Mouse (Mus musculus) fat pad, adult 2 months (tissue): Measurements from ENCODE around the gene Olfr523.

Experiments used
- DNase-seq: peaks from one replicate; pipeline ENCODE4 v3.0.0-alpha.2; 2011; ENCODE audit warnings: low read depth, low spot score; ENCODE audit errors: extremely low read depth

Gene Olfr523

DNA sequence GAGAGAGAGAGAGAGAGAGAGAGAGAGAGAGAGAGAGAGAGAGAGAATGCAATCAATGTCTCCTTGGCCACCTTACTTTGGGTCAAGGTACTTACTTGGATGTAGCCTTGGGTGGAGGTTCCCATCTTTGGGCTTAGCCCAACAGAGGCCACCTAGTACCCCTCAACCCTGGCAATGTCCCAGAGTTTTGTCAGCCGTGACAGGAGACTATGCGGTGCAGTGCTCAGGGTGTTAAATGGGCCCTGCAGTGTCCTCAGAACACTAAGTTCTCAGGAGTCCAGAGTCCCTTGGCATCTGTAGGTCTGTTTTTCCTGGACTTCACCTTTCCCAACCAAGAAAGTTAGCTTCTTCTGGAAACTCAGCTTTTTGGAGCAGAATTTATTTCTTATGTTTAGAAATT, 6.2 kb downstream of the Olfr523 start:
- no peak for DNase-seq

DNA sequence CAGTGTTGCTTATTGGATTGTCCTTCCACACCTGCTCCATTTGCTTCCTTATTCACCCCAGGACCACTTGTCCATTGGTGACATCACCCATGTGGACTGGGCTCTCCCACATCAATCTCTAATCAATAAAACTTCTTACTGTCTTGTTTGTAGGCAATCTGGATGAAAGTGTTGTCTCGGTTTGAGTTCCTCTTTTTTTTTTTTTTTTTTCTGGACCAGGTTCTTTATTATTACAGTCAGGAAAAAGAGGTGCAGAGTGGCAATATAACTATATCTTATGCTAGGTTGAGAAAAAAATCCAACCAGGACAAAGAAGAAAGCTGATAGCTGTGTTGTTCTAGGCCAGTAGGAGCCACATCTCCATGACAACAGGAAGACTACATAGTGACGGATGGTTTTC, 7.7 kb downstream of the Olfr523 start:
- no peak for DNase-seq

DNA sequence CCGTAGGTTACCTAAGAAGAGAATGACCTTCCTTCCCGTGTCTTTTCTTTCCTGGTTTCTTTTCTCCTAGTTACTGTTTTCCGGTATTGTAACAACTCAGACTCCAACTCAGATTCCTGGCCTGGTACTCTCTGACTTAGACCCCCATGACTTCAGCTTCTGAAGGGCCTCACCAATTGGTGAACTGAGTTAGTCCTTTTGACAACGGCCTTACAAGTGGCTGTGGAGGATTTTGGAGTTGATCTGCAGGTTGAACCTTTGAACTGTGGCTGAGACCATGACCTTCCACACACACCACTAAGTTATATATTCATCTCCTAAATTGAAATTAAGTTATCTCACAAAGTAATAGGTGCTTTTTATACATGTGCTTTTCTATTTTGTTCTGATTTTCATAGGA, 11.2 kb downstream of the Olfr523 start:
- no peak for DNase-seq

DNA sequence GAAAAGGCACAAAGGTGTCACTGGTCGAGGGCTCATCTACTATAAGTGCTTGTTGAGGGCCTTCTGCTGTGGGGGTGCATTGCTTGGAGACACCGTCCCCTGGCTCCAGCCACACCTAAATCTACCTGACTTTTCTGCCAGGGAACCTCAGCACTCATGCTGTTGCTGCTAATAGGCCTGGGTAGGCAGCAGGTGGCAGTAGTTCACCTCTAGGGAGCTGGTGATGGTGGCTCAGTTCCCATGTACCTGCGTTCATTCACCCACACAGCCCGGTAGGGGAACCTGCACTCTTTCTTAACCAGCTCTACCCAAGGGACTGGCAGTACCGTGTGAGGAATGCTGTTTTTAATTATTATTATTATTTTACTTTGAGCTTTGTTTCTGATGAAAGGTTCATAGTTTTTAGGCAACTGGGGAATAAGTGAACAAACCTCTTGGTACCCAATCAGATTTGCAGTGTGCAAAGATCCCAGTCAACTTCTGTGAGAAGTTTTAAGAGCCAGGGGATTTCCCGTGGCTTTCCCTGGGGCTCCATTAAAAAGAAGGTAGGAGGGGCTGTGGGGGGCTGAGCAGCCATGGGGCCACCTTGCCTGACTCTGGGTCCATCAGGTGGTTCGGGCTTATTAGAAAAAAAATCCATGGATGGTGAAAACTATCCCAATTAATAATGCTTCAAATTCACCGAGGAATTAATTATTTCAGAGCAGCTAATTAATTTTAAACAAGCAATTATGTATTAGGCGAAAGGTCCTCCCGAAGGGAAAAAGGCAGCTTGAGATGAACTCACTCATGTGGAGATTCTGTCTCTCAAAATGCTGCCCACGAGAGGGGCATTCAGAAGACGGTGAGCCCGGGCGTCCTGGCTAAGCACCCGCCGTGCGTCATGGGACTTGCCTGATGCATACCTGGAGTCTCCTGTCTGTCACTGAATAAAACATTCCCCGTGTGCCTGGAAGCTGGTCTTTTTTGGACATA, 13.9 kb downstream of the Olfr523 start:
- DNase-seq: peak; percentile 19

DNA sequence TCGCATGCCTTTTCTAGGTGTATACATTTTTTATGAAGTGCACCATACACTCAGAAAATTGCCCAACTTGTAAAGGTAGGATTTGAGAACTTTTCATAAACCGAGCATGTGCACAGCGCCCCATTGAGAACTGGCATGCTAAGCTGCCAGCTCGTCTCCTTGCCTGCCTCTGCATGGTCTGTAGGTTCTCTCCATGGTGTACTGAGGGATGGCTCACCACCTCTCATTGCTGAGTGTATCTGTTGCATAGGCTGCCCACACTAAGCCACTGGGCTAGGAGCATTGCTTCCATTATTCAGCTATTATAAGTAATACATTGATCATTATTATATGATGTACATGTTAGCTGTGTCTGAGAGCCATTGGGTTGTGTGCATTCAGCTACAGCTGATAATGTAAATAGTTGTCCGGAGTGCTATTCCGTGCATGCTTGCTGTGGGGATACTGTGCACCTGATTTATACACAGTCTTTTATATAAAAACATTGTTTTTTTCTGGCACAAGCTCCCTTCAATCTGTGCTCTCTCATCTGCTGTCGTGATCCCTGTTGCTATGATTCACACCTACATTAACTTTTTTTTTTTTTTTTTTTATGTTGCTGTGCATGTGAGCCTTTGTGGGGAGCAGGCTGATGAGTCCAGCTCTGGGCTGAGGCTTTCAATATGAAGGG, 14.8 kb downstream of the Olfr523 start:
- DNase-seq: no peak

DNA sequence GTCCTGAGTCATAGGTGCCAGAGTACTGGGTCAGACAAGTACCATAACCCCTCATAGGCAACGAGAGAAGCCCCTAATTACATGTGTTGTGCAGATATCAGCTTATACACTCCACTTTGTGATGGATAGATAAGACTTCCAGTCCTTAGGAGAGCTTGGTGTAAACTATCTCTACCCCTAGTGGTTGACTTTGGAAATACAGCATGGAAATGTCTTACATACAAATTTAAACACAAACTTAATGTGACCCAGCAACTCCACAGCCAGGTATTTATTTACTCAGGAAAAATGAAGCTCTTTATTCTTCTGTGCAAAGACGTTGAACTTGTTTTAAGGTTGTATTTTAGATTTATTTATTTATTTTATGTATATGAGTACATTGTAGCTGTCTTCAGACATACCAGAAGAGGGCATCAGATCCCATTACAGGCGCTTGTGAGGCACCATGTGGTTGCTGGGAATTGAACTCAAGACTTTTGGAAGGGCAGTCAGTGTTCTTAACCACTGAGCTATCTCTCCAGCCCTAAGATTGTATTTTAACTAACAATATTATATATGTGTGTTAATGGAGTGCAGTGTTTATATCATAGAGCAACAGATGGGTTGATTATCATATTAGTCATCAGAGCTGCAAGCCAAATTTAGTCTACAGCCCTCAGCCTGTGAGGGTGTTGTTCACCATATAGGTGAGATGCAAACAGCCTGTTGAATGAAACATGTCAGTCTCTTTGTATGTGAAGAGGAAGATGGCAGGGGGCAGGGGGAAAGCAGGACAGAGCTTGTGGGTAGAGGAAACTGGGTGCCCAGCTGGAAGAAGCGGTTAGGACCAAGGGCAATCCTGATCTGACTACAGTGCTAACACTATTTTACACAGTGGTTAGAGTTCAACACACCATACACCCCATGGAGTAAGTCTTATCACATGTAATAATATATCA, 15.6 kb downstream of the Olfr523 start:
- DNase-seq: no peak

DNA sequence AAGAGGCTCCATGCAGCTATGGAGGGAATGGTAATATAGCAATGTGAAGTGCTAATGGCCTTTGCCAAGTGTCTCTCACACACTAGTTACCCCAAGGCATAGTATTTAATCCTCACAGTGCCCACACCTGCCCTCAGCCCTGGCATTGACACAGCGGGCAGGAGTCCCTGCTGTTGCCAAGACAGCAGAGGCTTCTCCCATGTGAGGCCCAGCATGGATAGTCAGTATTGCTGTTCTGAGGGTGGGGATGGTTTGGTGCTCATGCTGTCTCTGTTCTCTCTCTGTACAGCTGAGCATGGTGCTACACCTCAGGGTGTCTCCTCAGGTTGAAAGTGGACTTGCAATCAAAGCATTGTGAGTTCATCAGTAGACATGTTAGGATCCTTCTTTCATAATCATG, 17.4 kb downstream of the Olfr523 start:
- DNase-seq: no peak

DNA sequence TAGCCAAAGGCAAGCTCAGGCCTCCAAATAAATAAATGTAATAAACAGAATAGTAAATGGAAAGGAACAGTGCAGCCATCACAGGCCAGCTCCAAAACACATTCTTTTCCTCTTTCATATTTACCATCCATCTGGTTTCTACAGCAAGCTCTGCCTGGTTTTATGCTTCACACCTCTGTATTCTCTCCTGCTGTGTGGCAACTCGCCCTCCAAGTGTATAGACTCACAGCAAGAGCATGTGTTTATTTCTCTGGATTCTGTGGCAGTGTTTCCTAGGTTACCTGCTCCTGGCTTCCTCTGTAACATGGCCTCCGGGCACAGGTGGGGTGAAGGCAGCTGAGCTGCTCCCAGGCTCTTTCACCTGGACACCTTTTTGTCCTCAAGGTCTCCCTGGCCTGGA, 19.4 kb downstream of the Olfr523 start:
- no peak for DNase-seq

DNA sequence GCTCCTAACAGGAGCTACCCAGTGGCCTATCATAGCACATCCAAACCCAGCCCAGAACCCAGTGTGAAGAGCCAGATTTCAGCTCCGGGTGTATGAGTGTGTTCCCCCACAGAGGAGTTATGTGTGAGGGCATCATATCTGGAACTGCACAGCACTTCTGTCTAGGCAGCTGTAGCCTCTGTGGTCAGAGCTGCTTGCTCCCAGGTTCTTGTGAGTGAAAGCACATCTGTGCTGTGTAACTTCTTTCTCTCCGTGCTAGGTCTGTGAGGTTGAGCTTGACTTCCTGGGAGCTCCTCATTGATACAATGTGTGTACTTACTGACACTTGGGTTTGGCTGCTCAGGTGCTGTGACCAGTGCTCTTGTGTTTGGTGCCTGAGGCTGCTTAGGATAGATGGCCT, 19.8 kb downstream of the Olfr523 start:
- DNase-seq: no peak

DNA sequence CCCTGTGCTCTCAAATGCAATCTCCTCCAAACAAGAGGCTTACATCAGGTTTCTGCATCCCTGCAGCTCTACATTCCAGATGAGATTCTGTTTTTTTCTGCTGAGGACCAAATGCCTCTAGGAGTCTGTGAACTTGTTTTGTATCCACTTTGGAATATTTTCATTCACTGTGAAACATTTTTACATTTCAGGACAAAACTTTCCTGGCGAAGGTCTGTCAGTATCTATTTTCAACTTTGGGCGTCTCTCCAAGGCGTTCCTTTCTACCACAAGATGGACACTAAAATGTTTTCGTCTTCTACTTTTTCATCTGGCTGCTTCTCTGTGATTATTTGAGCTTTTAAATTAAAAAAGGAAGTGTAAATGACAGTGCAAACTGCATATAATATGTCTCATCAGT, 21.0 kb downstream of the Olfr523 start:
- DNase-seq: no peak

DNA sequence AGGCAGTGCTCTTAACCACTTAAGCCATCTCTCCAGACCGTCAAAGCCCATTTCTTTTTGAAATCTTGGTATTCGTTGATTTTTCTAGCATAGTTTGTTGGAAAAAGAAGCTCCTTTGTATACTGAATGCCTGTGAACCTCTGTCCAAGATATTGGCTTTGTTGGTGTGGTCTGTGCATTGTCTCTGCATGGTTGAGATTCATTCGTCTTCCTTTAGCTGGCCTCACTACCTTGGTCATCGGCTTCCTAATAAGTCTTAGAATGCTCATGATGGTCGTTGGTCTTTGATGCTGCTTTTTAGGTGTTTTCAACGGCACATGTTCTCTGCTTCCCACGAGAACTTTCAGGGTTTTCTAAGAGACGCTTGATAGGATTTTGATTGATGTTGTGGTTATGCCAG, 23.0 kb downstream of the Olfr523 start:
- DNase-seq: no peak

DNA sequence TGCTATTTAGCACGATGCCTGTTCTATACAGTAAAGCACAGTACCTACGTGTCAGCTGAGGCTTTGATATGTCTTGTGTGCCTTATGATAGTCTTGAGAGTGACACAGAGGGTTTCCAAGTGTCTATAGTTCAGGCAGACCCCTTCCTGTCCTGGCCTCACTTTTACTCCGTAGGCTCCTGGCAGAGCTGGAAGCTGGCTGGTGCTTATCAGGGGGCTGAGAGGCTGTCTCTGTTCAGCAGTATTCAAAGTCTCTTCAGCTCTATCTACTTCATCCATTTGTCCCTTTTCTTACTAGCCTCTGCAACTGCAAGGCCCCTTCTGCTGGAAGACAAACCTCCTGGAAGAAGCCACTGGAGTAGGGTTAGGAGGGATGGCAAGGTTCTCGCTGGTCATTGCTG, 28.1 kb downstream of the Olfr523 start:
- no peak for DNase-seq

DNA sequence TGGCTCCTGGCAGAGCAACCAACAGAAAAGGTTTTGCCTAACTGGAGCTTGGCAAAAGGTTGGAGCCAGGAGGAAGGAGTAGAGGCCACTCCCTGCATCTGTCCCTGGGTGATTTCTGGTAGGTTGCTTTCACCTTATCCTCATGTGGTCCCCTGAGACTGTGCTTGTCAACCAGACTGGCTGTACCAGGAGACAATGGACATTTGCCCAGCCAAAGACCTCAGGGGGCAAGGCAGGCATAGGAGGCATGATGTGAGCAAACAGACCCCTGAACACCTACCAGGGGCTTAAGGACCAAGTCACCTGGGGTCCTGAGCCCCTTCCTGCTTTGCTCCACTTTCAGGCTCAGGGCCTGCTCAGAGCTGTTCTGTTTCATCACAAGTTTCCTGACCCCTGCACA, 32.8 kb downstream of the Olfr523 start, which contains the start of gene Olfr524:
Gene Olfr524, minus strand, starts transcription at position 101 of the 400 bp plus-strand sequence.
- DNase-seq: no peak

DNA sequence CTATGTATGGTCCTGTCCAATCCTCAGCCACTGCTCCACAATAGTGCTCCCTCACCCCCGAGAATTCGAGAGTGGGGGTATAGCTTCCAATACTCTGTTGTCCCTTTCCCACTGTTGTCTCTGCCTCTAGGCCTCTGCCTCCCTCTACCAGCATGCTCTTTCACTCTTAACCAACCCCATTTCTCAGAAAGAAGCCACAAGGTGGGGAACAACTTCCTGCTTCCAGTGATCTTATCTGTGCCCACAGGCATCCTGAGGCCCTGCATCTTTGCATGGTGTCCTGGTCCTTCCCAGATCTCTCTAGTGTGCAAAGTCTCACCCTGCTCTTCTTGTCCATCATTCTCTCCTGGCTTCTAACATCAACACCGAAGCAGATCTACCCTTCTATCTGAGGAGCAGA, 33.9 kb downstream of the Olfr523 start:
- DNase-seq: no peak

DNA sequence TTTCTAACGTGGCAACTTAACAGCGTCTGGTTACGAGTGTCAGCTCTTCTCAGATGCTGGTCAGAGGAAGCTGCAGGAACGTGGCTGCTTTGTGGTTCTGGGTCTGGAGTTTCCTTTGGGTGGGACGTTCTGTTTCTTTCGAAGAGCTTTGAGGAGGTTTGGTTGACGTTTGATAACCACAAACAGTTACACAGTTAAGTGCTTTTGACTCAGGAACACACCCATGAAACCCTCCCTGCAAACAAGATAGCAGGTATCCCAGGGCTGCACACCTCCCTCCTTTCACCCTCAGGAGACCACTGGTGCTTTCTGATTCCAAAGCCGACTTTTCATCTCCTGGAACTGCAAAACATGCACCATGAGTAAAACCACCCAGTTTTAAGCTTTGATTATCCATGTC, 35.1 kb downstream of the Olfr523 start:
- no peak for DNase-seq

DNA sequence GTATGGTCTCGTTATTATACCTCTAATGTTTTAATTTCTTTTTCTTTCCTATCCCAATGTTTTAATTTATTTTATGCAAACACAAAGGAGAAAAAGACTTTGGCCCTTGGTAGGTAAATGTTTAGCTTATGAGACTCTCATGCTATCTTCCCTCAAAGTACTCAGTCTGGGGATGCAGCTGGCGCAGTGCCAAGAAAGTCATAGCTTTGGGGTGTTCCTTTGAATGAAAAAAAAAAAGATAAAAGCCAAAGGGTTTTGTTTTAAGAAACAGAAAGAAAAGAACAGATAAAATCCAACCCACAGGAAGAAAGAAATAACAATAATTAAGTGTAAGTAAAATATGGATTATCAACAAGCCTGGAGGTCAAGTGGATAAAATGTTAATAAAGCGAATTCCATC, 35.7 kb downstream of the Olfr523 start:
- DNase-seq: no peak

DNA sequence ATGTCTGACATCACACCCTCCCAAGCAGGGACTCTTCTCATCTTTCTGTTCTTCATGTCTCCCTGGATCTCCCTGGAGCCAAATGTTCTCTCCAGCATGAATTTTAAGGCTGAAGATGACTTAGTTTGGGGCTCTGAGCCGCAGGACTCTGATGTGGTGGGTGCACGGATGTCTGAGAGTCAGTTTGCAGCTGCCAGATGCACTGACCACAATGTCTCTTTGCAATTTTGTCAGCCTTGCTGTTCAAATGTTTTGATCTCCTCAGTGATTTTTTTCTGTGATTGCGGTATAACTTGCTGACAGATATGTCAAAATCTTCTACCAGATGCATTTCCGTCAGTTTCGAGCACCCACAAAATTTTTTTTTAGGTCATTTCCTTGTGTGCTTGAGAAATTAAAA, 40.8 kb downstream of the Olfr523 start:
- DNase-seq: no peak

DNA sequence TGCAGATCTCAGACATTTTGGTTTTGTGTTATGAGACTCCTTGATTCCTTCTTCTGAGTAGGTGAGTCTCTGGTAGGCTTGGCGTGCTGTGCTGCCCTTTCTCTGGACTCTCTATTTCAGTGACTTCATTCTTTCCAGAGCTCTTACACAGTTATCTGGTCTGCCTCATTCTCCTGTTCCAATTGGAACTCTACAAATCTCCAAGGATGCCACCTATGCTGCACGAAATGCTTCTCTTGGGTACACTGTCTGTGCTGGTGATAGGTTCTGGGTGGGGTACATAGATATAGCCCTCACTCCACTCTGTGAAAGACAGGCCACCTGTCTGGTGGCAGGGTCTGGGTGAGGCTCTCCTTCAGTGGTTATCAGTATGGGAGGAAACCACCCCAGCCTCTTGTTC, 45.0 kb downstream of the Olfr523 start, which contains the start of gene Cd163l1:
Gene Cd163l1, plus strand, starts transcription at position 301 of the 400 bp plus-strand sequence.
- DNase-seq: no peak

DNA sequence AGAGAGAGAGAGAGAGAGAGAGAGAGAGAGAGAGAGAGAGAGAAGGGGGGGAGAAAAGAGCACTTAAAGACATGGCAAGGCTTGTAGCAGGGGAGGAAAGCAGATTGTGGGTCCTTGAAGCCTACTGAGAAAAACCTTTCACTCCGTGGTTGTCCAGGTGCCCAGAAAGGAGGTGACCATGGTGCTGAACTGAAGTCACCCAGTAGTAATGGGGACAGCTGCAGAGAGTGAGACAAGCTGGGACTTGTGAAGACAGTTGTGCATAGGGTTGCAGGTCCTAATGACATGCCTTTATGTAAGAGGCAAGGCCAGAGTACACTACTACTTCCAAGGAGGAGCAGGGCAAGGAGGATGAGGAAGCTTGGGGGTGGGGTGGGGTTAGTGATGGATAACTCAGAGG, 46.3 kb downstream of the Olfr523 start:
- no peak for DNase-seq

DNA sequence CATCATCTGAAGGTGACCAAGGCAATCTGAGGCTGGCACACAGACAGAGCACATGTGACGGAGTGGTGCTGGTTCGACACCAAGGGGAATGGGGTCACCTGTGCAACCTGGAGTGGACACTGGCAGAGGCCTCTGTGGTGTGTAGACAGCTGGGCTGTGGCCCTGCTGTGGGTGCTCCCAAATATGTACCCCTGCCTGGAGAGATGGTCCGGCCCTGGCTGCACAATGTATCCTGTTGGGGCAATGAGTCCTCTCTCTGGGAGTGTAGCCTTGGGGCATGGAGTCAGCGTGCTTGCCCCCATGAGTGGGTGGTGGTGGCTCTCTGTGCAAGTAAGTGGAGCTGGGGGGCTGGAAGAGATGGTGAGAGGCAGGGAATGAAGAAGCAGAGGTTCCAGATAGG, 47.4 kb downstream of the Olfr523 start:
- DNase-seq: no peak

DNA sequence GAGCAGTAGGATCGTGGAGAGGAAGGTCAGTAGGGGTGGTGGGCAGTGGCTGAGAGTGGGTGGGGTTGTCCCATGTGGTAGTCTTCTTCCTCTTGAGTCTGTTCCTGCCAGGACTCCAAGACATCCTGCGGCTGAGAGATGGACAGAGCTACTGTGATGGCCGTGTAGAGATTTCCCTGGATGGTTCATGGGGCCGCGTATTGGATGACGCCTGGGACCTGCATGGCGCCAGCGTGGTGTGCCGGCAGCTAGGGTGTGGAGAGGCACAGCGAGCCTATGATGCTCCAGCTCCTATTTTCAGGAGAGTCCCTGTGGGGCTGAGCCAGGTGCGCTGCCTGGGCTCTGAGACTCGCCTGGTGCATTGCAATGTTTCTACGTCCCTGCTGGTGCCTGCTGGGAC, 51.2 kb downstream of the Olfr523 start:
- no peak for DNase-seq
